Mouse (Mus musculus) liver (tissue): Measurements from ENCODE around the gene Kif26a.
A peak's percentile ranks its signal among the peaks of the same experiment; 100 is the strongest.

ENCODE experiments used
- DNase-seq: peaks from one replicate; pipeline ENCODE4 v3.0.0-alpha.2; 2020; ENCODE audit warnings: mixed read lengths

Gene Kif26a

DNA sequence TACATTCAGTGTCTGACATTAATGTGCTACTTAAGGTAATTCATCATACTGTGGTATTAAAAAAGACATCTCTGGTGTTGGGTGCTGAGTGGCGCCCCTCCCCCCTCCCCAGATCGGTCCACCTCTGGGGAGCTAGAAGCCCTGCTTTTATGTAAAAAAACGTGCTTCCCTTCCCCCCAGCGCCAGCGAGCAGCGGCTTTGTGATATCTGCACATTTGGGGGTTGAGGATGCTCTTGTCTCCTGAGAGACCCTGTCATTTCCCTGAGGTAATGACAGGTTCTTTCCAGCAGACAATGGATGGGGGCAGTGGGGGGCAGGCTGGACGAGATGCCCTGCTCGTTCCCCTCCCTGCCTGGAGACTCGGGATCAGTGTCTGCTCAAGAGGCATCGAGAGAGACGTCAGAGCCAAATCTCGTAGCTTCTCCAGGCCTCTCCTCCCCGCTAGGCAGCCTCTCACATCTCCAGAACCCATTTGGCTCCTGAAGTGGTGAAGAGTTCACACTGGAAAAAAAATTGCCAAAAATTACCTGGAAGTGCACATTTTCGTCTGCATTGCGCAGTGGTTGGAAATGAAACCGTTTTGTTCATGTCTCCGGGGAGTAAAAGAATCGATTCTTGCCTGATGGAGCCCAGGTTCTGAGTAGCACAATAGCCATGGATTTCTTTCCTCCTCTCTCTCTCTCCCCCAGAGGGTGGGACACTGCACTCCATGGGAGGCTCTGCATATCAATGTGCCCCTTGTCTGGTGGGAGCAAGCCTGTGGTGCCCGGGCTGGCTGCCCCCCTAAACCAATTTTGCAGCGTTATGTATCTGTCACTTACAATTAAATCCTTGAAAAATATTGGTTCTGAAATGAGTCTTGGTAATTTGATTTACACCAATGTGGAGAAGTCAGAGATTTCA is 24.9 kb downstream of the Kif26a start:
- DNase-seq, result no peak

DNA sequence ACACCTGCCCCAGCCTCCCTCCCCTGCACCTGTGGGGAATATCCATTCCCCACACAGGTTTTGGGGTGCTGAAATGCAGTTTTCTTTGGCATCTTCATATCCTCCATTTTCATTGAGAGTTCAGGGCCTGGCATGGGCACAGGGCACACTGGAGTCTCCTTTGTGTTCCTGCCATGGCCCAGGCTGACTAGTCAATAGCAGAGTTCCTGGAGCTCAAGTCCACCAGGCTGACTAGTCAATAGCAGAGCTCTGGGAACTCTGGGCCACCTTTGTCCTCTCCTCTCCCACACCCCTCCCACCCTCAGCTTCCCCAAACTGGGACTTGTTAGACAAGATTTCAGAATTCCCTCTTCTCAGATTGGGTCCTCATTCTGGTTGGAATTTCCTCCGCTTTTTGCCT is 25.6 kb downstream of the Kif26a start:
- DNase-seq, result no peak

DNA sequence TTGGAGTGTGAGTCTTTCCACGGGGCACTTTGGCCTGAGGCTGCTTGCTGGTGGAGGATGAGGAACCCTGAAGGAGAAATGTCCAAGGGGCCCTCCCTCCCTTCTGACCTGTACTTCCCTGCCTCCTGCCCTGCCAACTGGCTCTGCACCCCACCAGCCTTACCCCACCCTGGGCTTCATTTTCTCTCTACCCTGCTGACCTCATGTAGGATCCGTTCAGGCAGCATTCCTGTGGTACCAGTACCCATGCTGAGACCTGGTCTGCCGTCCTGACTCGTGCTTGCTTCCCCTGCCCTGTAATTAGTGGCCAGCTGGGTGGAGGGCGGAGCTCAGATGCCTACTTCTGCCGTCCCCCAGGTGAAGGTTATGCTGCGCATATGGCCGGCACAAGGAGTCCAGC is 26.2 kb downstream of the Kif26a start:
- no peak for DNase-seq

DNA sequence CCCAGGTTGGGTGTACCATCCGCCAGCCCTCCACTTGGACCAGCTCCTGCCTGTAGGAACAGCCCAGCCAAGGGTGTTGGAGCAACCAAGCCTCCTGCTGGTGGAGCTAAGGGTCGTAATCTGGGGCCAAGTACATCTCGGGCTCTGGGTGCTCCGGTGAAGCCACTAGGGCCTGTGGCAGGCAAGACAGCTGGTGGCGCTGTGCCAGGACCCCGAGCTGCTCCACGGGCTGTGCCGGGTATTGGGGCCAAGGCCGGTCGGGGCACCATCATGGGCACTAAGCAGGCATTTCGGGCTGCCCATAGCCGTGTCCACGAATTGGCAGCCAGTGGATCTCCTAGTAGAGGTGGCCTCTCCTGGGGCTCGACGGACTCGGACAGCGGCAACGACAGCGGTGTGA is 31.7 kb downstream of the Kif26a start:
- DNase-seq, result no peak

DNA sequence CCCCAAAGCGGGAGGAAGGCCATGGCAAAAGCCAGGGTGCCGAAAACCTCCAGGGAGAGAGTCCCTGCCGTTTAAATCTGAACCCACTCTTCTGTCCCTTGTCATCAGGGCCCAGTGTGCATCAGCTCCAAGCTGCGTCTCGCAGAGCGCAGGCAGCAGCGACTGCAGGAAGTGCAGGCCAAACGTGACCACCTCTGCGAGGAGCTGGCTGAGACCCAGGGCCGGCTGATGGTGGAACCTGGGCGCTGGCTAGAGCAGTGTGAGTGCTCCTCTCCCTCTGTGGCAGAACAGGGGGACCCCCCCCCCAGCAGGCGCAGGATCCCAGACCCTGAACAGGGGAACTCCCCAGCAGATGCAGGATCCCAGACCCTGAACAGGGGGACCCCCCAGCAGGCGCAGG is 33.7 kb downstream of the Kif26a start:
- no peak for DNase-seq

DNA sequence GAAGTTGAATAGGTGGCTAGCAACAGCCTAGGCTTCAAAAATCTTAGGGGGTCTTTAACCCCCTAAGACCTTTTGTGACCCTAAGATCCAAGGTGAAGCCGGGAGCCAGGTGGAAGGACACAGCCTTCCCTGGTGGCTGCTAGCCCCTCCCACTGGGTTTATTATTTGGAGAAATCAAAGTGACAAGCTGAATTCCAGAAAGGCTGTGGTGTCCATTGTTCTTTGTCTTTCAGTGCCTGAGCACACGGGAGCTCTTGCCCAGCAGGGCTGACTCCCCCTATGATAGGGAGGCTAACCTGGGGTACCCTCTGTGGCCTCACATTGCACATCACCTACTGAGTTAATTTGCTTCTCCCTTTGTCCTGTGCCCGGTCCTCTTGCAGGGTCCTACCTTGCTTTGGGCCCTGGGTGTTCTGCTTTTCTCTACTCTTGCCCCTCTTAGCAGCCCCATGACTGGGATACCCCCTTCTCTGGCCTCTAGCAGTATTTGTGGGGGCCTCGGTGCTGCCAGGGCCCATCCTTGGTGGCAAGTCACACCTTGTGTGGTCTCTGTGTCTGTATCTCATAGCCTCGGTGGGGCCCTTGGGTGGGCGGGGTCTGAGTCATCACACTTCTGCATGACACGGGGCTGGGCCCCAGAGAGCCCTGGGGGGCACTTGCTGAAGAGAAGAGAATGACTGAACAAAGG is 36.1 kb downstream of the Kif26a start:
- DNase-seq, result no peak

DNA sequence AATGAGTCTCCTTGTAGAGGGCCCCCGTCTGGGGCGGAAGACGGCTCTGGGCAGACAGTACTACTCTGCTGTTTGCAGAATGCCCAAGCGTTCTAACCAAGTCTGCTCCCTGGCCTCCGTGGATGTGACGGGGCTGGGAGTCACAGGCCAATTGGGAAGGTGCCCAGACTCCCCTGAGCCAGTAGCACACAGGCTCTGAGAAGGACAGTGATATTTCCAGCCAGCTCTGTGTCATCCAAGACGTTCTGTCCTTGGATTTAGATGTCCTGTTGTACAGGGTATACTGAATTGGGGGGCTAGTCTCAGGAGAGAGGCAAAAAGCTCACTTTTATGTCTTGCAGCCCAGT is 36.6 kb downstream of the Kif26a start:
- no peak for DNase-seq

DNA sequence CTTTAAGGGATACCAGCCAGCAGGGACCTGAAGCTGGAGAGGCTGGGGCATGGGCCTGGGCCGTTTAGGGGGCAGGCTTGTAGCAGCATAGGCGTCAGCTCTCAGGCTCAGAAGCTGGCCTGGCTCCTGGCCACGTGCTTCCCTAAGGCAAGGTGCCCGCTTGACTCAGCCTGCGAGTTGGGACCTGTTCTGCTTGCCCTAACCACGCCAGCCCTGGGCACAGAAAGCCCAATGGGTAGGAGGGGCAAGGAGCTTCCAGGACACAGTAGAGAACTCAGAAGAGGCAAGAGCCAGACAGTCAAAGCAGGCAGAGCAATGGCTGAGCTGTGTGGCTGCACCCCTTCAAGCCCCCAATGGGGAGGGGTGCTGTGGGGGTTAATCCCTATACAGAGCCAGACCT is 37.7 kb downstream of the Kif26a start:
- DNase-seq, result no peak

DNA sequence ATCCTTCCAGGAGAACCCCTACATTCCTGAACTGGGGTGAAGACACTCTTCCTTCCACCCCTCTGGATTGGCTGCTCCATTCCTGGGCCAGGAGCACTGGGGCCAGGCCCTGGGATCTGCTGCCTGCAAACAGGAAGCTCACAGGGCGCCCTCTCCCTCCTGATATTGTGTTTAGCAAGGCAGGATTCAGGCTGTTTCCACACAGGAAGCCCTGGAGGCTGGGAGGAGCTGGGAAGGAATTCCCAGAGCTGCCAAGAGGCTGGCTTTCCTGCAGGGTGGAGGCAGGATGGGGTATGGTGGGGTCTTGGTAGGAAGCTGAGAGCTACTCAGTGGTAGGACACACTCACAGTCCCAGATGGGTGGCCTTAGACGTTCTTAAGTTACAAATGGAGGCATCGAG is 38.4 kb downstream of the Kif26a start:
- peak; percentile 41 for DNase-seq

DNA sequence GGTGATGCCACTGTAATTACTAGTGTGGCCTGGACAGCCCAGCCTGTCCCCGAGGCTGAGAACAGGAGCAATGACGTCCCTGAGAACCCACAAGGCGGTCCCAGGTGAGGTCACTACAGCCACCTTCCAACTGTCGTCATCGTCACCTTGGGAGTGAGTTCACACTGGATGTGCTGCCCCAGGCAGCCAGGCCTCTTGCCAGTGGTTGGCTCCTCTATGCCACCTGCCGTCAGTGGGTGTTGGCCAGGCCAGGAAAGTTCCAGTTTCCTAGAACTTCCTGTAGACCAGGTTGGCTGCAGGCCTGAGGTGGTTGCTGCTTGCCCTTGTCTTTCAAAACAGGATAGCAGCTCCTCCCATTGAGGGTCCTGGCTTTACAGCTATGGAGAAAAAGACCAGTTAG is 40.9 kb downstream of the Kif26a start:
- DNase-seq, result no peak

DNA sequence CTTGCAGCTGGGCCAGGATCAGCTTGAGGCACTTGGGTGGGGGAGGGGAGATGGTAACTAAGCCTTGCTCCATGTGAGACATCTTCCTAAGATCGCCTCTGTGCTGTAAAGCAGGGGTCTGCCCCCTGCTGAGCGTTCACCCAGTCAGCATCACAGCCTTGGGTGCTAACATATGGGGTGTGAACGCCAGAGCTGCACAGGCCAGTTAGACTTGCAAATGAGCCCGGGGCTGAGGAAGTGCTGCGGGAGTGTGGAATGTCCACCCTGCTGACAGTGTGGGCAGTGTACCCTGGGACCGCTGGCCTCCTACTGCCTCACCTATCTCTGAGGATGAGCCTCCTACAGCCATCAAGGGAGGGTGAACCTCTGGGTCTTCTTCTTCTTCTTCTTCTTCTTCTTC is 45.7 kb downstream of the Kif26a start:
- no peak for DNase-seq

DNA sequence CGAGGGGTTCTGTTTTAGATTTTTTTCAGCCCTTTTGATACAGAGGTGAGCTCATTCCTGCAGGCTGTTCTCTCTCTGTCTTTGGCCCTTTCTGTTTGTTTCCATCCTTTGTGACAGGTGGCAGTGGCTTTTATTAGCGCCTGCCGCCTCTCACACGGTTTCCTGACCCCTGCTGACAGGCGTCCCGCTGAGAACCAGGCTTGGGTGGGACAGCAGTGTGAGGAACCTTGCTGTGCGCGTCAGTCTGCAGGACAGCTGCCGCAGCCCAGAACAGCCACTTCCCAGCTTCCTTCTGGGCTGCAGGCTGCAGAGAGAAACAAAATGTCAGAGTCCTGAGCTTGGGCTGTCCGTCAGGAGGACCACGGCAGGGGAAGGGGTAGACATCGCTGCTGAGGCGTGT is 49.0 kb downstream of the Kif26a start:
- DNase-seq, result no peak

DNA sequence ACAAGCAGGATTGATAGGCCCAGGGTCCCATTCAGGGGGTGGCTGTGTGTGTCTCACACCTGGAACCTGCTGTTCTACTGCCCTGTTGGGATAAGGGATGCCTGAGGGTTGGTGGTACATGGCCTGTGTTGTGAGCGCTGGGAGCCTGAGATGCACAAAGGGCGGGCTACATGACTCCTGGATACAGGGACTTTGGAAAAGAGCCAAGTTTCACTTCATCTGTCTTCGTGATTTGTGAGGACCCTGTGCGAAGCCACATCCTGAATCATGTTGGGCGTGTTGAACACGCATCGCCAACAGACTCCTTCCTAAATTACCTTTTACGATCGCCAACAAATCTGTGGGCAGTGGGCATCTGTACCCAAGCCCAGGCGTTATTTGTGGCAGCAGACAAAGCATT is 50.6 kb downstream of the Kif26a start:
- no peak for DNase-seq

DNA sequence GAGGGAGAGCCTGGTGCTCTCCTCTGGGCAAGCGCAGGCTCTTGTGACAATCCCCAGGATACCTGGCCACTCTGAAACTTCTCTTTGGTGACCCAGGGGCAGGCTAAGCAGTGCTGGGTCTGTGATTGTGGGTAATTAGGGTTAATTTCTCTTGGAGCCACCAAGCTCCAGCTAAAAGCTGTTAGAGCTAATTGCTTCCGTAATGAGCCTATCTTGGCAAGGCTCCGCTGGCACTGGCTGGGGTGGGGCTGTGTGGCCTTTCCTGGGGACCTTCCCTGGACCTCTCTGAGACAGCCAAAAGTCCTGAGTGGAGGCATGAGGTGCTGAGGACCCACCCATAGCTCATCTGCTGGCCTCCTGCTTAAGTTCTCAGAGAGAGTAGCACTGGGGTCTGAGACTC is 53.4 kb downstream of the Kif26a start:
- no peak for DNase-seq

DNA sequence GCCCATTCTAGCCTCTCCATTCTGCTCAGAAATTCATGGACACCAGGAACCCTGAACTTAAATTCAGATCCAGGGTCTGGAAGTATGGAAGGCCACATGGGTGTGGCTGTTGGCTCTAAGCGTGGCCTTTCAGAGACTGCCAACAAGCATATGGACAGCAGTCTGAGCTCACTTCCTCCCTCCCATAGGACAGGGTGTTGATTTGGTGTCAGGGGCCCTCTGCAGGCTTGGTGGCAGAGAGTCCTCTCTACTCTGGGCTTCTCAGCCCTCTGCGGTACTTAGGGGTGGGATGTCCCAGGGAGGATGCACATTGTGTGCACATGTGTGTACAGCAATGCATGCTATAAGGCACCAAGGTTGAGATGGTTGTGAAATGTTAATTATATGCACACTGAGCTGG is 54.0 kb downstream of the Kif26a start:
- no peak for DNase-seq

DNA sequence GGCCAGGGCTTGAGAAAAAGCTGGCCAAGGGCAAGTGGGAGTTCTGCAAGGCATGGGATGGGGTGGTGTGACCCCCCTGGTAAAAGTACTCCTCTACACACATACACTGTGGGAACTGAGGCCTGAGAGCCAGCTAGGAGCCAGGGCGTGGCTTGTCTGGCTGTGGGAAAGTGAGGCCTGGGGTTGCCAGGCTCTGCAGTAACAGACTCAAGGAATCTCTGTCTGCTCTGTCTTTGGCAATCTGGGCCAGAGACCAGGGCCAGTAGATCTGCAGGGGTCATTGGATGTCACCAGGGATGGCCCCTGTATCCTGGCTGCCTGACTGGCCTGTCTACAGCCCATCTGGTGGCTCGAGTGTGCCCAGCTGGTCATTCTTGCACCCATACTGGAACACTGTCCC is 61.2 kb downstream of the Kif26a start:
- DNase-seq, result no peak

DNA sequence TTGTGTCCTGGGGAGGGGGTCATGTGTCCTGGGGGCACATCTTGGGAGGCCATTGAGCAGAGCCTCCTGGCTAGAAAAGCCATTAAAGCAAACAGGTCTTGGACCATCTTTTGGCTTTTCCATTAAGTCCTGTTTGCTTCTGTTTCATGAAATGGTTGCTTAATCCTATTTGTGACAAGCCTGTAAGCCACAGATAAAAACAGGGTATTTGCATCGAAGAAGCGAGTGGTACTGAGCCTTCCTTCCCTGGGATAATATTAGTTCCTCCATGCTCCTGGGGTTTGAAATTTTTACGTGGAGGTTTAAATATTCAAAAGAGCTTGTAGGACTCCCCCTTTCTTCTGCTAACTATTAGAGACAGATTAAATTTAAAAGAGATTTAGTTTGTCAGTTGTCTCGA is 61.7 kb downstream of the Kif26a start:
- no peak for DNase-seq

DNA sequence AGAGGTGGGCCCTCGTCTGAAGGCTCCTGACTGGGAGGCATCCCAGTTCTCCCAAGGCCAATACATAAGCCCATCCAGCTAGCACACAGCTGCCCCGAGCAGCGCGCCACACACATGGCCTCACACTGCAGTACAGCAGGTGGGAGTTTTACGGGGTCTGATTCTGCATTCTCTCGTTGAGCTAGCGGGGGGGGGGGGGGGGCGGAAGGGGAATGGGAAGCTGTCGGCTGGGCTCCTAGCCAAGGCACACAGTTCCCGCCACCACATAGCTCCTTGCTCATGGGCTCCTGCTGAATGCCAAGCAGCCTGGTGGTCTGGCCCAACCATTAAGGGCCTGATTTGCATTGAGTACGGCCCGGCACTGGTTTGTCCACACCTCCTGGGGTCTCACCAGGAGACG is 64.6 kb downstream of the Kif26a start:
- no peak for DNase-seq

DNA sequence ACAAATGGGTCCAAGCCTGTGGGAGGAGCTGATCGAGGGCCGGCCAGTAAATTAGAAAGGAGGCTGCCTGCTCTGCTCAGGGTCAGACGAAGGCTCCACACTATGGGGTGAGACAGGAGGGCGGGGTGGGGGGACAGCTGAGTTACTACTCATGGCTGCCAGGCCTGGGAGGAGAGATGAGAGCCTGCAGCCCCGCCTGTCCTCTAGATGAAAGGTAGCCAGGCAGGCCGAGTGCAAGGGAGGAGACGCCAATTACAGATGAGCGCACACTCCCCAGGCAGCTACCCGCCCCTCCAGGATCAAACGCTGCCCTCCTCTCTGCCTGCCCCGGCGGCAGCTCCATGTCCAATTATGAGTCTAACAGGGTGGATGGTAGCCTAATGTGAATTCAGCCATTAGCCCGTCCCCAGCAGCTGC is 68.4 kb downstream of the Kif26a start:
- no peak for DNase-seq

DNA sequence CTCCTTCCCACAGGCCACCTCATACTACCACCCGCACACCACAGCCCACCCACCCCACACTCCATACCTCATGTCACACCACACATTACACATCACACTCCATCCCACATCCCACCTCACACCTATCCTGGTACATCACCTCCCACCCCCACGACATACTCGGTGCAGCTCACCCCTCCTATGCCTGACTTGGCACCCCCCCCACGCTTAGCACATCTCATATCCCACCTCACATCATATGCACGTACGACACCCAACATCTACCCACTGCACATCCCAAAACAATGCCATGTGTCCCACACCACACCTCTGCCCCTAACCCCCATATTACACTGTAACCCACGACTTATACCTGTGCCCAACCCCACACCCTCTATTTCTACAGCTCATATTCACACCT is 69.5 kb downstream of the Kif26a start:
- DNase-seq, result no peak

DNA sequence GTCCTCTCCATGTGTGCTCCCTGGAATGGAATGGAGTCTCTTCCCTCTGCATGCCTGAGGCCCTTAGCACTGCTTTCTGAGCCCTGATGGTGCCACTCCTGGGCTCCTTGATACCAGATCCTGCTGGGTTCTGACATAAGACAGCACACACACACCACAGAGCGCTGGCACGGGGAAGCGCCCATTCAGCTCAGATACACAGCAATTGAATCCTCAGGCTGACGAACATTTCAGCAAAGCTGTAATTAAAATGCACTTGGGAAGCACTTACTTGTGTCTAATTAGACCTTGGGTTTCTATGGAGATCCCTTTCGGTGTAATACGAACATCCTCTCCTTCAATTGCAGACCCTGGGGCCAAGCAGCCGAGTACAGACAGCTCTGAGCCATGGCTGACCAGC is 71.0 kb downstream of the Kif26a start:
- no peak for DNase-seq

DNA sequence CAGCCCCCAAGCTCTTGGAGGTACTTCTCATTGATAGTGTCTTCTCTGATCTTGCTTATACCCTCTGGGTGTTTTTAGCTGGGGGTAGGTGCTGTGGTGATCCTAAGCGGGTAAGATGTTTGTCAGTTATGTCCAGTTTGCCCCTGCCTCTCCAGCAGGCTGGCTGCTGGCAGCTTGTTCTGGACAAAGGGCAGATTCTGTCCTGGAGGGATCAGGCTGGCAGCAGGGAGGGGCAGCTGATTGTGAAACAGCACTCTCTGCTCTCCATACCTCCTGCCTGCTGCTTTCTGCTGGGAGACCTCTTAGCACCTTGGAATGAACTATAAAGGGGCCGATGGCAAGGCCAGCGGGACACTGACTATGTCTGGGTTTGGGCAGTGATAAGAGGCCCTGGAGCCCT is 71.7 kb downstream of the Kif26a start:
- peak; percentile 25 for DNase-seq

DNA sequence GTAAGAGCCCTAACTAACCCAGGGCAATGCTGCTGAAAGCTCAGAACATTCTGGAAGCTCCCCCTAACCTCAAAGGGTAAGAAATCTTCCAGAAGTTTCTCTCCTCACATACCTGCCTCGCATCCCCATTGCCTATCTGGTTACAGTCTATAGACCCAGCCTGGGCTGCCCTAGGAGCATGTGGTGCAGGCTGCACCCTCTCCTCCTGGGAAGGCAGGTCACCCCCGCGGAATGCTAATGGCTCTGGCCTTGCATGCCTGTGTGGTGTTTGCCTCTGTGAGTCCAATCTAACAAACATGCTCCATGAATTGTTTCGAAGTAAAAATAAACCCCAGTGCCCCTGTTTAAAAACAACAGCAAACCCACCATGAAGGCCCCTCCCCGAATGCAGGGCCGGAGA is 75.3 kb downstream of the Kif26a start:
- DNase-seq, result no peak

DNA sequence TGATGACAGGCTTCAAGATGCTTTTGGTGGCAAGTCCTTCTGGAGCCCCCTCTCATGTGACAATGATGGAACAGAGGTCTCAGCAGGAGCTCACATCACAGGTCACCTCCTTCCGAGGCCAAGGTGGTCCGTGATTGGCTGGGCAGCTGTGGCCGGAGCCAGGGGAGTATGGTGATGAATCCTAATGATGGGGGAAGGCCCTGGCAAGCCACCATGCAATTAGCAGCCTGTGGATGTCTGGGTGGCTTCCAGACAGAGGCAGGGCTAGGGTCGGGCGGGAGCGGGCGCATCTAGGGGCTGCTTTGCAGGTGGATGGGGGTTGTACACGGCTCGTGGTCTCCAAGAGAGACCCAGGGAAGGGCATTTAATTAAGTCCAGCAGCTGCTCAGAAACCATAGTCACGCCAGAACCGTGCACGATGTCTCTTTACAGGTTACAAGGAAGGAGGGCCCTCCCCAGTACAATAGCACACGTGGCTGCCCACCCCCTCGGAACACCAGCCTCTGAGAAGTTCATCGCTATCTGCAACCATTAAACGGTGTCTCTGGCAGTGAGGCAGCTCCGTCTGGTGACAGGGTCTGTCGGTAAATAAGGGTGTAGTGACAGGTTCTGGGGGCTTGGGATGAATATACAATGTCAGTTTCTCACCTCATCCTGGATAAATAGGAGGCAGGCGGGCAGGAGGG is 75.9 kb downstream of the Kif26a start:
- no peak for DNase-seq
